Mouse (Mus musculus): ENCODE data around the gene Plcb2. TPM values are rescaled to one million over a fixed set of nuclear protein-coding genes. Genes with fewer than 3 reads are reported as not detected.
A peak's percentile ranks its signal among the peaks of the same experiment; 100 is the strongest.

Gene Plcb2
- polyA plus RNA-seq, 1 experiment from 2014 or later, result 0.69 TPM

DNA sequence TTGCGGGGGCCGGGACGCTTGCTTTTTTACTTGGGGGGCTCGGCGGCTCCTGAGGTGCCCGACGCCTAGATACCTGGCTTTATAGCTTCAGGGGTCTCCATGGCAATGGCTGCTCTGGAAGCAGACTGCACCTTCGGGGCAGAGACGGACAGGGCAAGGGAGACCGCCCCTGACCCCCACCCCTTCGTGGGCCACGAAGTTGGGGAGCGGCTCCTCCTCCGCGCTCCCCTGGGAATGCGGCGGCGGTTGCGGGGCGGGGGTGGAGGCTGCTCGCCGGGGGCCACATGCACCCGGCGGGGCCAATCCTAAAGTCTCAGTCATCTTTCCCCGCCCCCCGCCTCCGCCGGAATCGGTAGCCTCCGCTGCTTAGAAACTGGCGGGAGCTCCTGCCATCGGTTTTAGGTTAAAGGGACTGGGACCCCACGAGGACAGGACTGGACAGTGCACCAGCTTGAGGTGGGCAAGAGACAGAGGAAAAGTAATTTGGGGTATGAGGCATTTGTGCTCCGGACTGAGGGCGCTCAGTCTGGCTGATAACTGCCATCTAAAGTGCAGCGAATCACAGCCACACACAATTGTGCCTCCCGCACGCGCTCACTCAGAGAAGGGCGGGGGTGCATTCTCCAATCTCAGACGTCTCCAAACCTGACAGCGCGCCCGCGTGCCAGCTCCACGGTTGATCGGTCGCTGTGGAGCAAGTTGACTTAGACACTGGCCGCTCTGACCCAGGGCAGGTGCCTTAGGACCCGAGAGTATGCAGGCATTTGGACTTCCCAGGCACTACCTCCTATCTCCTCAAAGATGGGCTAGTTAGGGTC lies 24.1 kb downstream of the Plcb2 start, which contains the start of gene Ankrd63:
TSS of gene Ankrd63 (minus strand) at position 51 of the 818 bp plus-strand sequence.
- Histone ChIP-seq H3K4me3 (peak within 1 kb of the TSS; percentile 39), H3K9me3 (no peaks in the 10 kb centered on the region), H3K4me2 (replicated peaks) (peak within 1 kb of the TSS; percentile 75), H3K9ac (replicated peaks) (peak within 1 kb of the TSS; percentile 39), H3K36me3 (no peaks in the 10 kb centered on the region), H3K4me1 (peaks cover 40% of the 10 kb centered on the region), H3K27me3 (peaks cover 90% of the 10 kb centered on the region), H3K27ac (replicated peaks) (no peak within 1 kb of the TSS)
- WGBS, result 2% methylated on average over 50 of the region's 50 CpGs
- ATAC-seq (replicated peaks), result no peak

DNA sequence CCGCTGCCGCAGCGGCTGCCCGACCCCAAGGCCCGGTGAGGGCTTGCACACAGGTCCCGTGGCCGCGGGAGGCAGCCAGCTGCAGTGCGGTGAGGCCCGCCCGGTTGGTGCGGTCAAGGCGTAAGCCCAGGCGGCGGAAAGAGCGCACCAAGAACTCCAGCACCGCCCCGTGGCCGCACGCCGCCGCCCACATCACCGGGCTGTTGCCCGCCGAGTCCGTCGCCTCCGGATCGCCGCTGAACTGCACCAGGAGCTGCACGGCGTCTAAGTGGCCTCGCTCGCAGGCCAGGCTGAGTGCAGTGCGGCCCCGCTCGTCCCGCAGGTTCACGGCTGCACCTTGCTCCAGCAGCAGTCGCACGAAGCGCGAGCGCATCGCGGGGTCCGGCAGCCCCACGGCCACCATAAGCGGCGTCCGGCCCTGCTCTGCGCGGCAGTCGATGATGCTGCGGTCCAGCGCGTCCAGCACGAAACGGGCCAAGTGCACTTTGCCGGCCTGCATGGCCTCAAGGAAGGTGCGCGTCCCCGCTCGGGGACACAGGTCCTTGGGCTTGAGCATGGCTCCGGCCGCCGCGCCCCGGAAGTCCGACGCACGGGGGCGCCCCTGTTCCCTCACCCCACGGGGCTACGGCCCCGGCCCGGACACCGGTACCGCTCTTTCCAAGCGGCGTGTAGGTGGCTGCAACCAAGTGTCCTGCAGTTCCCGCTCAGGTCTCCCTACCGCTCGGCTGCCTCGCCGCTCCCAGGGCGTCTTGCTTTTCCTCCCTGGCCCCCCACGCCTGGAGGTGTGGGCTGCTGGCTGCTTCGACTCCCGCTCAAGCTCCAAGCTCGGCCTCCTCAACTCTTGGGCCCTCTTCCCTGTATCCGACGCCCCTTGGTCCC lies 25.1 kb downstream of the Plcb2 start:
- Histone ChIP-seq H3K4me1 (peaks cover 40% of the 10 kb centered on the region), H3K36me3 (no peaks in the 10 kb centered on the region), H3K9me3 (no peaks in the 10 kb centered on the region), H3K4me2 (replicated peaks) (peak overlapping the region; percentile 75), H3K27ac (replicated peaks) (no peak overlapping the region), H3K27me3 (peaks cover 87% of the 10 kb centered on the region), H3K4me3 (peak overlapping the region; percentile 39), H3K9ac (replicated peaks) (peak overlapping the region; percentile 39)
- under 1% methylated on average over 92 of the region's 93 CpGs for WGBS
- ATAC-seq (replicated peaks), result peak; percentile 18

DNA sequence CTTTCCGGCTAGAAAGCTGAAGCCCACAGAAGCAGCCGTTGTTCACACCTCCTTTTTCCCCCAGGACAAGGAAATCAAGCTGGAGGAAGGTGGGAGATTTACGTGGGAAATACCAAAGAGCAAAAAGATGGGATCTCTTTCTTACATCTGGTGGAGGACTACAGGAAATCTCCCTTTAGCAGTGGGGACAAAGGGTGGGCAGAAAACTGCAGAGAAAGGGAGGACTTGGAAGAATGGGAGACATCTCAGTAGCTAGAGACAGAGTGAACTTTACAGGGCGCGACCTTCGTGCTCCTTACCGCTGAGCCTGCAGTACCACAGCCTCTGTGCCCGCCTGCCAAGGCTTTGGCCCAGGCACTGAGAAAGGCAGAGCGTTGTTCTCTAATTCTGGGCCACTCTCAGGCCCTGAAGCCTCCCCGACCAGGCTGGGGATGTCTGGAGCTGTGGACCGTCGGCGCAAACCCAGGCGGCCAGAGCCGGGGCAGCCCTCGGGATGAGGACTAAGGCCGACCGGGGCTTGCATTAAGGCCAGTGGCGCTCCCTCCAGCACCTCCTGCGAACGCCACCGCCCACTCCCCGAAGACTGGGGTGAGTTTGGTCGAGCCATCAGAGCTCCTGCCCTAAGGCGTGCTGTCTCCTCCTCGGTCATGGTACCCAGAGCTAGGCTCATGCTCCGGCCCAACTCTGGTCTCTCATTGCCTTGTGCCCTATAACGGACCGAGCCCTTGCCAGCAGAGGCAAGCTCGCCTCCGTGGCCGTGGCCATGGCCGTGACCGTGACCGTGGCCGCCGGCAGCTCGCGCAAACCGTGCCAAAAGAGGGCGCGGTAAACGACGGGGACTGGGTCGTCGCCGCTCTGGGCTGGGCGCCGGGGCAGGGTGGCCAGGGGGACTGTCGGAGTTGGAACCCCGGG lies 26.0 kb downstream of the Plcb2 start:
- Histone ChIP-seq H3K27me3 (peaks cover 81% of the 10 kb centered on the region), H3K4me1 (peaks cover 40% of the 10 kb centered on the region), H3K9me3 (no peaks in the 10 kb centered on the region), H3K36me3 (no peaks in the 10 kb centered on the region), H3K27ac (replicated peaks) (no peak overlapping the region), H3K4me2 (replicated peaks) (peak overlapping the region; percentile 75), H3K9ac (replicated peaks) (peak overlapping the region; percentile 16; the same call in 1 of the 2 replicates), H3K4me3 (peak overlapping the region; percentile 39)
- no peak; the same call in 1 of the 2 replicates for ATAC-seq (replicated peaks)
- WGBS, result 3% methylated on average over 51 of the region's 51 CpGs

DNA sequence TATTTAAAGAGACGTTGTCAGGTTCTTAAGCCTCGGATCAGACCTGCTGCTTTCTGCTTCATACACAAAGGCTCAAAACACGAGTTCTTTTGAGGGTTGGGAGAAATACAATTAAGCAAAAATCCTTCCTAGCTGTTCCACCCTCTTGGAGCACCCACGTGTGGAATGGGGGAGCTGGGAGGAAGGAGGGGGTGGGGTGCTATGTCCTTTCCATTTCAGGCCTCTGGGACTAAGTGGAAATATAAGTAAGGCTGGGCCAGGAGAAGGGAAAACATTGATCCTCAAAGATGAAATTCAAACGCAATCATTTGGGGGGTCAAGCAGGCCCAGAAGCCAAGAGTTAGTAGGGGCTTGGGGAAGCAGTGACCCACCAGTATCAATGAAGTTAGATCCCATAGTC lies 27.1 kb downstream of the Plcb2 start:
- Histone ChIP-seq H3K27me3 (peaks cover 75% of the 10 kb centered on the region), H3K9me3 (no peaks in the 10 kb centered on the region), H3K27ac (replicated peaks) (no peak overlapping the region), H3K4me1 (peaks cover 42% of the 10 kb centered on the region), H3K9ac (replicated peaks) (no peak overlapping the region), H3K36me3 (no peaks in the 10 kb centered on the region), H3K4me2 (replicated peaks) (no peak overlapping the region), H3K4me3 (no peak overlapping the region)
- ATAC-seq (replicated peaks), result no peak
- 6% methylated on average over 5 of the region's 5 CpGs for WGBS

DNA sequence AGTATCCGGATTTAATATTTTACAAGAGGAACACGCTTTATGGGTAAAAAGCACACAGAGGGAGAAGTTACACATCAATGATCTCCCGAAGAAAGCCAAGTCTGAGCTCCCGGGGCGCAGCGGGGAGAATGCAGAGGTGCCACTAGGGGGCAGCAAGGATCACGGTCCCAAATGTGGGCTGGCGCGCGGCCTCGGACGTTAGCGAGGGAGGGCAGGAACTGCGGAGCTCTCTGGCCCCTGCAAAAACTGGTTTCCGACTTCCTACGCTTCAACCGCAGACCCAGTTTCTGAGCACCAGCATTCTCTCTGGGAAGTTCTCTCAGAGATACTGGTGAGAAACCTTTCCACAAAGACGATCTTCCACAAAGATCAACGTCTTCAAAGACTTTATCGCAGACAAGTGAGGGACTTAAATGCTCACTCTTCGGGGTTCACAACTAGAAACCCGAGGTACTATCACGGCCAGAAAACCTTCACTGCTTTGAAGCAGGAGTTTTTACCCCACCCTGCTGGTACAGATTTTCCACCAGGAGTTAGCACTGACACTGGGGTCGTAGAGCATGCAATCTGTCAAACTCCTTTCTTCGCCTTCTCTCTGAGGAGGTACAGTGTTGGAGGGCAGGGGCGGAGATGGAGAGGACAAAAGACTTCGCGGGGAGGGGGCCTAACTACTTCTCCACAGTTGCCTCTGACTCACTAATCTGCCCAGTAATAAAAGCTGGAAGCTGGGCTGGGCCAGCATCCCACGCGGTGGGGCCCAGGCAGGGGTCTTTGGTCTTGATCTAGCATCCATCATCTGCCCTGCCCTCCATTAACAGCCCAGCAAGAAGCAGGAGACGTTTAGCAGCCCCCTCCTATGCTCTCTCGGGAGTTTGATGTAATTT lies 27.8 kb downstream of the Plcb2 start:
- peak overlapping the region; percentile 12; the same call in 1 of the 2 replicates for H3K4me3 ChIP-seq
- no peak overlapping the region for H3K27ac ChIP-seq (replicated peaks)
- 2% methylated on average over 32 of the region's 32 CpGs for WGBS
- no peaks in the 10 kb centered on the region for H3K36me3 ChIP-seq
- H3K9me3 ChIP-seq, result no peaks in the 10 kb centered on the region
- H3K9ac ChIP-seq (replicated peaks), result no peak overlapping the region
- H3K4me2 ChIP-seq (replicated peaks), result peak overlapping the region; percentile 33
- ATAC-seq (replicated peaks), result no peak
- peaks cover 68% of the 10 kb centered on the region for H3K27me3 ChIP-seq
- H3K4me1 ChIP-seq, result peaks cover 42% of the 10 kb centered on the region

DNA sequence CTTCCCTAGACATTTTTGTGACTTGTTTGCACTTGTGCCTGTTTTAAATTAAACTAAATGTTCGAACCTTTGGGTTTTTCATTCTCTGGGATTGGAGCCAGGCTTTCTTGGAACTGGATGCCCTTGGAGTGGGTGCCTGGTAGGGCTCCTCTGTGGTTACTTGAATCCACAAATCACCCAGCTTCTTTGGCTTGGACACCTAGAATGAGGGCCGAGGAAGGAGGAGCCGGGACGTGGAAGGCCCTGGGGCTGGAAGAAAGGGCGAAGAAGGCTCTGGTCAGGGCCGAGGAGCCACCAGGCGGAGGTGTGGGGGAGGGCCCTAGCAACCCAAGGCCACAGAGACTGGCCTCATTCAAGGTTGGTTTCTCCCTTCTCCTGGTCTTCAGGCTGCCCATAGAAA lies 30.3 kb downstream of the Plcb2 start:
- Histone ChIP-seq H3K4me3 (no peak overlapping the region), H3K9me3 (no peaks in the 10 kb centered on the region), H3K9ac (replicated peaks) (no peak overlapping the region), H3K4me1 (peaks cover 25% of the 10 kb centered on the region), H3K27ac (replicated peaks) (no peak overlapping the region), H3K36me3 (no peaks in the 10 kb centered on the region), H3K4me2 (replicated peaks) (no peak overlapping the region), H3K27me3 (peaks cover 43% of the 10 kb centered on the region)
- ATAC-seq (replicated peaks), result no peak
- WGBS, result 37% methylated on average over 7 of the region's 7 CpGs

DNA sequence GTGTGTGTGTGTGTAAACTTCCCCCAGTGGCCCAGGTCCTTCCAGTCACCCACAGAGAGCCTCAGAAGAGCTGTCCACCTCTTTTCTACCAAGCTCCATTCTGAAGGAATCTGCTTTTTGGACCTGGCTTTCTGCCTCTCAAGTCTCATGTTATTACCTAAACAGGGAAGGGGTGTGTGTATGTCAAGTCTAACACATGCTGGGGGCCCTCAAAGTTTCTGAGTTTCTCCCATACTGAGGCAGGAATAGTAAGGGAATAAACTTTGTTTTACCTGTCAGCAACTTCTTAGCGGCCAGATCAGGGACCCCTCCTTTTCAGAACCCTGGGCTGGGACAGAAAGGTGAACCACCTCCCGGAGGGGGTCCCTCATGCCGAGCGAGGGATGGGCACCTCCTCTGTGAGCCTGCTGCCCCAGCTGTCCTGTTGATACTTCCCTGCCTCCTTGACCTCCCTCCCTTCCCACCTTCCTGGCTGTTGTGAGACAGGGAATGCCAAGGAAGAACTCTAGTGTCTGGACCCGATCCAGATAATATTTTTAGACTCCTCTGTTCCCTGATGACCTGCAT lies 30.8 kb downstream of the Plcb2 start:
- no peak for ATAC-seq (replicated peaks)
- Histone ChIP-seq H3K9ac (replicated peaks) (no peak overlapping the region), H3K4me2 (replicated peaks) (no peak overlapping the region), H3K36me3 (no peaks in the 10 kb centered on the region), H3K27ac (replicated peaks) (no peak overlapping the region), H3K4me3 (no peak overlapping the region), H3K27me3 (peaks cover 38% of the 10 kb centered on the region), H3K4me1 (peaks cover 19% of the 10 kb centered on the region), H3K9me3 (no peaks in the 10 kb centered on the region)
- WGBS, result 46% methylated on average over 5 of the region's 5 CpGs

DNA sequence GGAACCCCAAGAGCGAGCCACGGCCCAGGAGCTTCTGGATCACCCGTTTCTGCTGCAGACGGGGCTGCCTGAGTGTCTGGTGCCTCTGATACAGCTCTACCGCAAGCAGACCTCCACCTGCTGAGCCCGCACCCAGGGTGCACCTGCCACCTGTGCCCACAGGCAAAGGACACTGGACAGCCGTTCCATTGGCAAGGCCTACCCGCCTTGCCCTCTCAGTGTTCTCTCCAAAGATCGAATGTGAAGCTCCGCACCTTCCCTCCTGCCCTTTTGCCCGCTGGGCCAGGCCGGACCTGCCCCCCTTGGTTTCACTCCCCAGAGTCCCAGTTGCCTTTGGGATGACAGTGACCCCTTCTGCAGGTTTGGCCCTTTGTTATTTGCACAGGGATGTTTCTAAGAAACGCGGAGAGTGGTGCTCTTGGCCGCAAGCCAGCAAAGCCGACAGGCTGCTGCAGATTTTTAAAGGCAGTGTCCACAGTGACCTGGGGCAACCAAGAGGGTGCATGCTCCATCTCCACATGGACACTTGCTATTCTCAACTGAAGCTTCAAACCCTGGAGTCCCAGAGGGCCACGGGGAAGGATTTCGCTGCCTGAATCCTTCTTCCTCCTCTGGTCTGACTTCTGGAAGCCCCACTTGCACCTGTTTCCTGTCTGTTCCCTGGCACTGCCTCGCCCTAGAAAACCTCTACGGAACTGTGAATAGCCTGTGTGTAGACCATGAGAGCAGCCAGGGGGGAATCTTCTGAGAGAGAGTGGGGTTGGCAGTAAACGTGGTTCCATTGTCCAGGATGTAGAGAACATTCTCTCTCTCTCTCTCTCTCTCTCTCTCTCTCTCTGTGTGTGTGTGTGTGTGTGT lies 31.6 kb downstream of the Plcb2 start:
- Histone ChIP-seq H3K4me2 (replicated peaks) (no peak overlapping the region), H3K9ac (replicated peaks) (no peak overlapping the region), H3K36me3 (no peaks in the 10 kb centered on the region), H3K9me3 (no peaks in the 10 kb centered on the region), H3K4me1 (peaks cover 15% of the 10 kb centered on the region), H3K27me3 (peaks cover 31% of the 10 kb centered on the region), H3K27ac (replicated peaks) (no peak overlapping the region), H3K4me3 (no peak overlapping the region)
- no peak for ATAC-seq (replicated peaks)
- 55% methylated on average over 21 of the region's 21 CpGs for WGBS

DNA sequence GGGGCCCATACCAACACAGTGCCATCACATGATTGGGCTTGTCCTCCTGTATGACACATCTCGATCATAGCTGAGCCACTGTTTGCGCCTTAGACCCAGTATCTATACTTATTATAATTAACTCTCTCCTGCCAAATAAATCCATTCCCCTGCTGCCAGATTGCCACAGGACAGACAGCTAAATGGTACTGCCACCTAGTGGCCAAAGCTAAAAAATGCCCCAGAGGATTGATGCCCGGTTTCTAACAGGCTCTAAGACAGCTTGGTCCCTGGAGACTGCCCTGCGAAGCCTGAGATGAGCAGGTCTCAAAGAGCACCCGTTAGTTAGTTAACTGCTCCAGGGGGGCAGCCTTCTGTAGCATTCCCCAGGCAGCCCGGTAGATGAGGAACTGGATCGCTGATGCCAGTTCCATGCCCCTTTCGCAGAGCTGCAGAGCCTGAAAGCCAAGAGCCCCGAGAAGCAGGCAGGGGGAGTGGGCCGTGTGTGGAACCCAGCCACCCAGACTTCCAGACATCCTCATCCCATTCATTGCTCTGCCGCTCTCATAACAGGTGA lies 32.5 kb downstream of the Plcb2 start:
- Histone ChIP-seq H3K9me3 (no peaks in the 10 kb centered on the region), H3K4me3 (no peak overlapping the region), H3K27ac (replicated peaks) (no peak overlapping the region), H3K27me3 (peaks cover 21% of the 10 kb centered on the region), H3K4me1 (peaks cover 11% of the 10 kb centered on the region), H3K9ac (replicated peaks) (no peak overlapping the region), H3K36me3 (no peaks in the 10 kb centered on the region), H3K4me2 (replicated peaks) (no peak overlapping the region)
- peak; percentile 36; the same call in 1 of the 2 replicates for ATAC-seq (replicated peaks)
- 30% methylated on average over 11 of the region's 11 CpGs for WGBS
